Comparison of ENCODE assay signal across 8 mouse cellular contexts in the genomic region with DNA sequence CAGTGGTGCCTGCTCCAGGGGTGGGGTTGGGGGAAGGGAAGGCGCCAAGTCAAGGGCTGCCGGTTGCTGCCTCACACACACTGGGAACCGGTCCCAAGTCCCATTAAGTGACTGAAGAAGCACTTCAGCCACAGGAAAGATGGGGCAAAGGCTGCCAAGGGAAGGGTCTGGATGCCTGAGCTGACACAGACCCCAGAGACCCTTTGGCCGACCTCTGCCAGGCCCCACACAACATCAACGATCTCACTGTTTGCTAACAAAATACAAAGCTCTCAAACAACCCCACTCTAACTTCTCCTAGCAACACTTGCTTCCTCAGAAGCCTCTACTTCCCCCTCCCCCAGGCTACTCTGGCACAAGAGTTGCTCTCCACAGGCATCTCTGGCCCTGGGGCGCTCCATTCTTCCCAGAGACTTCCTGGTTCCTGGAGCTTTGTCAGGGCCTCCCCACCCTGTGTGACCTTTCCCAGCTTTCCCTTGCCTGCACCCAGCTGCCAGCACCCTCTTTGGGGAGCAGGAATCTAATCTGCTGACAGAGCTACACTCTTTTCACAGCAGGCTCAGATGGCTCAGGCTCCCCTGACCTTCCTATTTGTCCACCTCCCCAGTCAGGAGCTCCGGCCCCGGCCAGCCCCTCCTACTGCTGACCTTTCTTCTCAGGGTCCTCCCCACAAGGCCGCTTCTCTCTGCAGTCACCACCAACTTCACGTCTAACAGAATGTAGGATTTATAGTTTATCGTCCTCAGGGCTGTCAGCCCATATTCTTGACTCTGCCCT. TPM values are rescaled to one million over a fixed set of nuclear protein-coding genes. Genes with fewer than 3 reads are reported as not detected.
A peak's percentile ranks its signal among the peaks of the same experiment; 100 is the strongest.
DNase-seq lines count a peak whose midpoint lies in the region; ATAC-seq and TF ChIP-seq lines count a peak whose summit lies in the region.

No protein-coding gene starts in this region.

- H3K4me1 ChIP-seq in forebrain, embryonic 16.5 days (replicated peaks; ENCODE audit: control insufficient read depth, insufficient read depth, low read length) = peaks cover 28% of the 10 kb centered on the region
- peaks cover 52% of the 10 kb centered on the region for H3K4me1 ChIP-seq in hindbrain, embryonic 10.5 days (replicated peaks)
- H3K4me1 ChIP-seq in small intestine, adult 2 months (ENCODE audit: control insufficient read depth, insufficient read depth, insufficient read length, low read length) = peaks cover 31% of the 10 kb centered on the region

- WGBS in forebrain, embryonic 16.5 days = 18% methylated on average over 11 of the region's 11 CpGs
- 7% methylated on average over 11 of the region's 11 CpGs for WGBS in hindbrain, embryonic 10.5 days
- 15% methylated on average over 11 of the region's 11 CpGs for whole genome bisulfite sequencing in small intestine, adult 2 months

- peaks cover 2% of the 10 kb centered on the region for H3K36me3 ChIP-seq in forebrain, embryonic 16.5 days (ENCODE audit: control insufficient read depth, insufficient read depth)
- H3K36me3 ChIP-seq in hindbrain, embryonic 10.5 days = peaks cover 60% of the 10 kb centered on the region
- peaks cover 48% of the 10 kb centered on the region for H3K36me3 ChIP-seq in small intestine, adult 2 months (ENCODE audit: control insufficient read depth, insufficient read depth, low read length)

- no peaks in the 10 kb centered on the region for H3K9me3 ChIP-seq in forebrain, embryonic 16.5 days (ENCODE audit: control insufficient read depth, low read length)
- peaks cover 1% of the 10 kb centered on the region; the same call in 1 of the 2 replicates for H3K9me3 ChIP-seq in hindbrain, embryonic 10.5 days

- no peak overlapping the region for H3K4me3 ChIP-seq in forebrain, embryonic 16.5 days (replicated peaks; ENCODE audit: low read length)
- peak overlapping the region; percentile 98 for H3K4me3 ChIP-seq in hindbrain, embryonic 10.5 days
- peak overlapping the region; percentile 23; the same call in 1 of the 2 replicates for H3K4me3 ChIP-seq in small intestine, adult 2 months (ENCODE audit: low read depth, low read length)

- peak overlapping the region; percentile 69 for H3K27ac ChIP-seq in forebrain, embryonic 16.5 days (ENCODE audit: low read length)
- peak overlapping the region; percentile 95 for H3K27ac ChIP-seq in hindbrain, embryonic 10.5 days
- H3K27ac ChIP-seq in small intestine, adult 2 months (ENCODE audit: insufficient read depth, low read depth, low read length) = peak overlapping the region; percentile 95

- H3K4me2 ChIP-seq in forebrain, embryonic 16.5 days (ENCODE audit: low read length) = peak overlapping the region; percentile 66; the same call in 1 of the 2 replicates

- ATAC-seq in forebrain, embryonic 16.5 days = no peak

- DNase-seq in MN1 (ENCODE audit: low spot score) = peak; percentile 44
- peak; percentile 91 to 92 for DNase-seq in adrenal gland, postnatal 36 days
- DNase-seq in hindbrain, embryonic 10.5 days (ENCODE audit: low spot score) = peak; percentile 60
- peak; percentile 73 for DNase-seq in layer of hippocampus, adult 9-11 months
- peak; percentile 85 for DNase-seq in lung, postnatal 25 days (ENCODE audit: low spot score)
- DNase-seq in spleen, postnatal 4 days (ENCODE audit: low spot score in 2 of 2) = no peak

- peak overlapping the region; percentile 64; the same call in 1 of the 2 replicates for H3K9ac ChIP-seq in forebrain, embryonic 16.5 days (replicated peaks; ENCODE audit: low read depth, low read length)

- TF ChIP-seq POLR2A in small intestine, adult 2 months (IDR thresholded peaks at IDR 0.05; ENCODE audit: low read depth, low read length) = no peak

- H3K27me3 ChIP-seq in forebrain, embryonic 16.5 days (replicated peaks; ENCODE audit: control insufficient read depth, insufficient read depth, low read length) = no peaks in the 10 kb centered on the region
- no peaks in the 10 kb centered on the region for H3K27me3 ChIP-seq in hindbrain, embryonic 10.5 days (ENCODE audit: insufficient read depth, poor library complexity, severe bottlenecking)
- no peaks in the 10 kb centered on the region for H3K27me3 ChIP-seq in small intestine, adult 2 months (ENCODE audit: control insufficient read depth, insufficient read depth, low read length)

- TF ChIP-seq CTCF in small intestine, adult 2 months (IDR thresholded peaks at IDR 0.05; ENCODE audit: extremely low read depth, insufficient read length, insufficient replicate concordance, low read depth, low read length) = no peak

RNA-seq across cellular contexts. Expression of a gene that starts 1.7 kb away (rescaled TPM):
- total RNA-seq in adrenal gland, postnatal 36 days (2021) = 100 to 1,000 TPM; 227 to 257 TPM
- polyA plus RNA-seq in forebrain, embryonic 16.5 days (2015; fragmentation: Nextera tagmentation; extraction: Ambion mirVana) = 151 and 164 TPM in 2 replicates
- 152 and 174 TPM in 2 replicates for polyA plus RNA-seq in hindbrain, embryonic 10.5 days (2016; fragmentation: Nextera tagmentation; extraction: Ambion mirVana)
- polyA plus RNA-seq in small intestine, adult 2 months (2012; rRNA removed) = 301 and 397 TPM in 2 replicates

RNA-seq across cellular contexts. Expression of a gene that starts 6.4 kb away (rescaled TPM):
- 1,000 to 10,000 TPM in 1 of 2 experiments, 100 to 1,000 TPM in 1; 945 to 1,041 TPM for total RNA-seq in adrenal gland, postnatal 36 days (2021)
- 2.4 and 2.9 TPM in 2 replicates for polyA plus RNA-seq in forebrain, embryonic 16.5 days (2015; fragmentation: Nextera tagmentation; extraction: Ambion mirVana)
- polyA plus RNA-seq in hindbrain, embryonic 10.5 days (2016; fragmentation: Nextera tagmentation; extraction: Ambion mirVana) = 0.54 and 0.78 TPM in 2 replicates
- polyA plus RNA-seq in small intestine, adult 2 months (2012; rRNA removed) = 246 and 260 TPM in 2 replicates

RNA-seq across cellular contexts. Expression of a gene that starts 18.4 kb away (rescaled TPM):
- total RNA-seq in adrenal gland, postnatal 36 days (2021) = 10 to 100 TPM; 19.6 to 24.6 TPM
- polyA plus RNA-seq in forebrain, embryonic 16.5 days (2015; fragmentation: Nextera tagmentation; extraction: Ambion mirVana) = not detected in 2 replicates
- not detected in 2 replicates for polyA plus RNA-seq in hindbrain, embryonic 10.5 days (2016; fragmentation: Nextera tagmentation; extraction: Ambion mirVana)
- 3.0 TPM in 1 of 2 replicates, not detected in the other for polyA plus RNA-seq in small intestine, adult 2 months (2012; rRNA removed)

RNA-seq across cellular contexts. Expression of a gene that starts 21.8 kb away (rescaled TPM):
- 10 to 100 TPM; 40.8 to 51.2 TPM for total RNA-seq in adrenal gland, postnatal 36 days (2021)
- polyA plus RNA-seq in forebrain, embryonic 16.5 days (2015; fragmentation: Nextera tagmentation; extraction: Ambion mirVana) = 111 and 116 TPM in 2 replicates
- 101 and 118 TPM in 2 replicates for polyA plus RNA-seq in hindbrain, embryonic 10.5 days (2016; fragmentation: Nextera tagmentation; extraction: Ambion mirVana)
- polyA plus RNA-seq in small intestine, adult 2 months (2012; rRNA removed) = 9.5 and 23.8 TPM in 2 replicates

RNA-seq across cellular contexts. Expression of a gene that starts 49.0 kb away (rescaled TPM):
- 10 to 100 TPM; 49.1 to 56.1 TPM for total RNA-seq in adrenal gland, postnatal 36 days (2021)
- polyA plus RNA-seq in forebrain, embryonic 16.5 days (2015; fragmentation: Nextera tagmentation; extraction: Ambion mirVana) = 74.7 and 77.9 TPM in 2 replicates
- polyA plus RNA-seq in hindbrain, embryonic 10.5 days (2016; fragmentation: Nextera tagmentation; extraction: Ambion mirVana) = 59.1 and 61.3 TPM in 2 replicates
- 6.9 and 8.2 TPM in 2 replicates for polyA plus RNA-seq in small intestine, adult 2 months (2012; rRNA removed)

Comparison
In these comparisons a context has a peak if more than half of its experiments do, and no peak if none do; other contexts are left out.
1. DNase-seq: peak in MN1 (single experiment), adrenal gland, postnatal 36 days (2 of 2), hindbrain, embryonic 10.5 days (single experiment), layer of hippocampus, adult 9-11 months (single experiment) and lung, postnatal 25 days (single experiment); none in spleen, postnatal 4 days (0 of 2).
2. RNA of a gene that starts 6.4 kb away (polyA plus RNA-seq): 246 to 260 TPM in small intestine, adult 2 months; 2.4 to 2.9 TPM in forebrain, embryonic 16.5 days and 0.54 to 0.78 TPM in hindbrain, embryonic 10.5 days; every median in the first group is over 10 times any median in the second.
3. Peak in every context shown above with its lines, with median percentiles within 50 percentile points of each other: H3K27ac ChIP-seq.